Mouse (Mus musculus): Measurements from ENCODE around the gene Trpc7. TPM values are rescaled to one million over a fixed set of nuclear protein-coding genes. Genes with fewer than 3 reads are reported as not detected.

Trpc7 gene
- polyA plus RNA-seq, 1 experiment from 2014 or later, result 0.24 TPM

DNA sequence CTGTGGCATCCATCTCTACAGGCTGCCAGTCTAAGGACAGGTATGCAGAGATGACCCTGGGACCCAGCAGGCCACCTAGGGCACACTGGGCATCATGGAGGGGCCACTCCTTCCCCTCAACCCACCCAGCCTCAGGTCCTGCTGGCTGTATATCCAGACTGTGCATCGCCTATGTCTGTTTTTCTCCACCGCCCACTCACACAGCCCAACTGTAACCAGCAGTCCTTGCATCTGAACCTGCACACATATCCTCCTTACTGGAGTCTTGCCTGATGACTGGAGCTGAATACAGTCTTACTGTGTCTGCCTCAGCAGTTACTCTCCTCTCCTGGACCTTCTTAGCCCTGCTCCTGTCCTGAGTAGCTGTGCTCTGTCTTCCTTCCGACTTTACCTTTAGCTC lies 114.1 kb downstream of the Trpc7 start:
- Histone ChIP-seq H3K36me3 (no peaks in the 10 kb centered on the region), H3K9ac (no peak overlapping the region), H3K27ac (no peak overlapping the region), H3K4me1 (peaks cover 18% of the 10 kb centered on the region), H3K4me2 (replicated peaks) (no peak overlapping the region), H3K9me3 (no peaks in the 10 kb centered on the region), H3K4me3 (no peak overlapping the region), H3K27me3 (replicated peaks) (no peaks in the 10 kb centered on the region)
- ATAC-seq (ENCODE audit: low FRiP score, low read depth), result no peak
- 86% methylated on average over 3 of the region's 3 CpGs for WGBS

DNA sequence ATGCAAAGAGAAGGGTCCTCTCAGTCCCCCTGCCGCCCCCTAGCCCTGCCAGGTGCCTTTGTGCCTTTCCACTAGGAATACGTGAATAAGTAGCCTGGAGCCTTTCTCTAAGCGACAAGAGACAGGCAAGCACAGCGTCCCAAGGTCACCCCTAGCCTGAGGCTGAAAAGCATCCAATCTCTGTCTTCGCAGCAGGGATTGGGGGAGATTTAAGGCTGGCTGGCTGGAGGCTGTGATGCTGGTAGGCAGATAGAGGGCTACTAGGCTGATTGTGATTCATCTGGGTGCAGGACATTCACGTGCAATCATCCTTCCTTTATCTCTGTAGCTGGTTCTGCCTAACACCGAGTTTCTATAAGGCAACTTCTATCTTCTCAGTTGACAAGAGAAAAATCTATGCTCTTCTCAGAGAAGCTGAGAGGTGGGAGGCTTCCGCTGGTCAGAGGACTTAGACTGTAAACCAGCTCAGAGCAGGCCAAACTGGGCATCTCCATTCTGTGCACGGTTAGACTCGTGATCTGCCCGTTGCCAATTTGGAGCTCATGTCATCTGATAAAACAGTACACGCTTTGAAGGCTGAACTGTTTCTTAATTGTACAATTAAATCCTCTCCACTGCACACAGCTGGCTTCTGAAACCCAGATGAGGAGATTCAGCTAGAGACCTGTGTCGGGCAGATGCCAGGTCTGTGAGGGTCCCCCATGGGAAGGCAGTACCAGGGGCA lies 114.9 kb downstream of the Trpc7 start:
- H3K9me3 ChIP-seq, result no peaks in the 10 kb centered on the region
- no peak overlapping the region for H3K9ac ChIP-seq
- 0 out of 2 replicates have a peak, but pooled peaks have one; percentile 13 for ATAC-seq (ENCODE audit: low FRiP score, low read depth)
- H3K4me3 ChIP-seq, result no peak overlapping the region
- 60% methylated on average over 13 of the region's 13 CpGs for WGBS
- no peak overlapping the region for H3K4me2 ChIP-seq (replicated peaks)
- no peak overlapping the region for H3K27ac ChIP-seq
- H3K27me3 ChIP-seq (replicated peaks), result no peaks in the 10 kb centered on the region
- H3K36me3 ChIP-seq, result no peaks in the 10 kb centered on the region
- H3K4me1 ChIP-seq, result peaks cover 18% of the 10 kb centered on the region

DNA sequence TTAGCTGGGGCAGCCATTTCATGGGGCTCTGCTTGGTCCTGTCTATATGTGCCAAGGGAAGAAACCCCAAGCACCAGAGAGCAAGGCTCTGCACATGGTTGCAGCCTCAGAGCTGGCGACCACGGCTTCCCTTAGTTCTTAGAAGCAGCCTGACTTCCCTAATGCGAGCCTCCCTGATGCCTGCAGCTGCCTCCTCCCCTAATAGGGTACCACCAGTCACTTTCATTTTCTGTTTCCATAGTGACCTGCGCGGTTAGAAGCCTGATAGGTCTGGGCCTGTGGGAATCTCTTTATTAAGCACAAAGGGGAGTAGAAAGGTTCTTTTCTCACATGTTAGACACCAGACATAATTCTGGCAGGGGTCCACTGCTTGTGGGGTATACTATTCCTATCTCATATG lies 121.5 kb downstream of the Trpc7 start:
- Histone ChIP-seq H3K4me3 (no peak overlapping the region), H3K9me3 (no peaks in the 10 kb centered on the region), H3K36me3 (no peaks in the 10 kb centered on the region), H3K27ac (no peak overlapping the region), H3K9ac (no peak overlapping the region), H3K4me2 (replicated peaks) (peak overlapping the region; percentile 34; the same call in 1 of the 2 replicates), H3K4me1 (peaks cover 21% of the 10 kb centered on the region), H3K27me3 (replicated peaks) (no peaks in the 10 kb centered on the region)
- peak; percentile 74 for ATAC-seq (ENCODE audit: low FRiP score, low read depth)
- 19% methylated on average over 5 of the region's 5 CpGs for WGBS

DNA sequence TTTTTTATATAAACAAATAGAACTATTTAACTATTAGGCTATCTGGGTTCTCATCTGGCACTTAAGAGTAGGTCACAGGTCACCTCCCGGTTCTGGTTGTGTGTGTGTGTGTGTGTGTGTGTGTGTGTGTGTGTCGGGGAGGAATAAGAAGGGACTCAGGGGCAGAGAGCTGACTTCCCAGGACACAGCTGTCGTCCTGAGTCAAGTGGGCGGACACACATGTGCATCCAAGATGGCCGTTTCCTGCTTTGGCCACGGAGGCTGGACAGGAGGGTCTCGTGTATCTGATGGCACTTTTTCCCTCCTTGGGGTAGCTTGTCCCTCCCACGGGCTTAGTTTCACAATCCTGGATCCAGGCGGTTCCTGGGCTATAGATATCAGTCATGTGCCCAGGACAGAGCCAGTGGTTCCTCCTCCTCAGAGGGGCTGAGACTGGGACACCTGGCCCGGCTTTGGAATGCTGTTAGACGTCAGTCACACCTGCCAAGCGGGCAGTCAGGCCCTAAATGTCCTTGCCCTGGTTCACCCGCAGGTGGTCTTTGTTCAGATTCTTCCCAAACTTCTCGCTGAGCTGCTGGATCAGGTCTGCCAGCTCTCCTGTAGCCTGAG lies 122.4 kb downstream of the Trpc7 start:
- no peak overlapping the region for H3K27ac ChIP-seq
- H3K27me3 ChIP-seq (replicated peaks), result no peaks in the 10 kb centered on the region
- no peak overlapping the region for H3K4me3 ChIP-seq
- no peak overlapping the region for H3K4me2 ChIP-seq (replicated peaks)
- ATAC-seq (ENCODE audit: low FRiP score, low read depth), result no peak
- no peaks in the 10 kb centered on the region for H3K9me3 ChIP-seq
- H3K9ac ChIP-seq, result no peak overlapping the region
- H3K36me3 ChIP-seq, result no peaks in the 10 kb centered on the region
- WGBS, result 65% methylated on average over 14 of the region's 14 CpGs
- H3K4me1 ChIP-seq, result peaks cover 29% of the 10 kb centered on the region

DNA sequence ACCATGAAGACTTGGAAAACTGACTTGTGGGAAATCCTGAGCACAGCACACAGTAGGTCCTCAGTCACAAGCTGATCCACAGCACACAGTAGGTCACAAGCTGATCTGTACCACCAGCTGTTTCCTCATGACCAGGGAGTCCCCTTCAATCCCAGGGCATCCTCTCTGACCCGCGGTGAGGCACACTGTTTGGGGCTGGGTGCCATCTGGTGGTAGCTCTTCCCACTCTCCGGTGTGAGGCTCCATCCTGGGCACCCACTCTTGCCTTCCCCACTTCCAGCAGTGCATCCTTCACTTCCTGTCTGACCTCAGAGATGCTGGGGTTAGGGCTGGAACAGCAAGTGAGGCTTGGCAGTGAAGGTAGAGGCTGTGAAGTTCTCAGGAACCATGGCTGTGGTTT lies 123.2 kb downstream of the Trpc7 start:
- H3K4me1 ChIP-seq, result peaks cover 29% of the 10 kb centered on the region
- ATAC-seq (ENCODE audit: low FRiP score, low read depth), result no peak
- no peak overlapping the region for H3K27ac ChIP-seq
- H3K4me2 ChIP-seq (replicated peaks), result no peak overlapping the region
- no peaks in the 10 kb centered on the region for H3K27me3 ChIP-seq (replicated peaks)
- no peak overlapping the region for H3K4me3 ChIP-seq
- no peaks in the 10 kb centered on the region for H3K36me3 ChIP-seq
- H3K9me3 ChIP-seq, result no peaks in the 10 kb centered on the region
- no peak overlapping the region for H3K9ac ChIP-seq
- WGBS, result 50% methylated on average over 3 of the region's 3 CpGs

DNA sequence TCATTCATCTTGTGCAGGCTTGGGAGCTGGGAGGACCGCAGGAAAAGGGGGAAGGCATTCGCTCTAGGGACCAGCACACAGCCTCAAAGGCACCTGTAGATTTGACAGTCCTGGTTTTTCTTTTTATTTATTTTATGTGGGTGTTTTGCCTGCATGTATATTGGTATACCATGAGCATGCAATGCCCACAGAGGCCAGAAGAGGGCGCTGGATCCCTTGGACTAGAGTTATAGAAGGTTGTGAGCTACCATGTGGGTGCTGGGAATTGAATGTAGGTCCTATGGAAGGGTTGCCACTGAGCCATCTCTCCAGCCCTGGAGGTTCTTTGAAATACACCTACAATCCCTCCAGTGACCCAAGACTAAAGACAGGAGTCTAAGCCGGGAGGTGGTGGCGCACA lies 125.0 kb downstream of the Trpc7 start:
- Histone ChIP-seq H3K9ac (no peak overlapping the region), H3K27ac (no peak overlapping the region), H3K4me3 (no peak overlapping the region), H3K27me3 (replicated peaks) (no peaks in the 10 kb centered on the region), H3K36me3 (no peaks in the 10 kb centered on the region), H3K4me1 (peaks cover 29% of the 10 kb centered on the region), H3K9me3 (no peaks in the 10 kb centered on the region), H3K4me2 (replicated peaks) (no peak overlapping the region)
- 66% methylated on average over 5 of the region's 5 CpGs for WGBS
- ATAC-seq (ENCODE audit: low FRiP score, low read depth), result no peak

DNA sequence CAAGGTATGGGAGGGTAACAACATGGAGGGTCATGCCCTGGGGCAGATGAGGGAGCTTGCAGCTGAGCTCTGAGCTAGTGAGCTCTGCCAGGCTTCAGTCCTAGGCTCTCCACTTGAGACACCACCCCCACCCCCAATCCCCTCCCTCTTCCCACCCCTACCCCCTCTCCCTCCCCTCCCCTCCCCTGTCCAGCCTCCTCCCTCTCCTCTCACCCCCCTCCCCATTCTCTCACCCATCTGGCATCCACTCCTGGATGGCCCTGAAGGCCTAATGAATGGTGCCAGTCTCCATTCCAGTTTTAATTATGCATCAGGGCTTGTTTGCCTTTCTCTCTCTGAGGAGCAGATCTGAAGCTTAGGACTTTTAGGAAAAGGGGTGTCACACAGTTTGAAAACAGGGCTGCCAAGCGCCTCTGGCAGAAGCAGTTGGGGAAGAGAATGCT lies 125.6 kb downstream of the Trpc7 start:
- ATAC-seq (ENCODE audit: low FRiP score, low read depth), result no peak
- Histone ChIP-seq H3K9me3 (no peaks in the 10 kb centered on the region), H3K4me3 (no peak overlapping the region), H3K9ac (no peak overlapping the region), H3K36me3 (no peaks in the 10 kb centered on the region), H3K4me2 (replicated peaks) (no peak overlapping the region), H3K4me1 (peaks cover 29% of the 10 kb centered on the region), H3K27me3 (replicated peaks) (no peaks in the 10 kb centered on the region), H3K27ac (no peak overlapping the region)
- 74% methylated on average over 1 of the region's 1 CpGs for WGBS

DNA sequence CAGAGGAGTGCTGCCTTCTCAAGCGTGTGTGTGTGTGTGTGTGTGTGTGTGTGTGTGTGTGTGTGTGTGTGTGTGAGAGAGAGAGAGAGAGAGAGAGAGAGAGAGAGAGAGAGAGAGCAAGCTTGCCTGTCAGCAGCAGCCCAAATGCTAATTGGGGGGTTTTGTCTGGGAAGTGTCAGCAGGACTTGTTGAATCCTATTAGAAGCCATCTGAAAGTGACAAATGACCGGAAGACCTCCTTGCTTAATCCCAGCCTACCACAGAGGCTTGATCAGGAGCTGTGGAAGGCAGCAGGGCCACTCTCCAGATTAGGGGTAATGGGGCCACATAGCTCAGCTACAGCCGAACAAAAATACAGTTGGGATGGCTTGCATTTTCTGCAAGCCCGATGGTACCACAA lies 126.4 kb downstream of the Trpc7 start:
- Histone ChIP-seq H3K36me3 (no peaks in the 10 kb centered on the region), H3K9me3 (no peaks in the 10 kb centered on the region), H3K27ac (no peak overlapping the region), H3K4me3 (no peak overlapping the region), H3K4me2 (replicated peaks) (no peak overlapping the region), H3K4me1 (peaks cover 24% of the 10 kb centered on the region), H3K9ac (no peak overlapping the region), H3K27me3 (replicated peaks) (no peaks in the 10 kb centered on the region)
- 36% methylated on average over 4 of the region's 4 CpGs for WGBS
- no peak for ATAC-seq (ENCODE audit: low FRiP score, low read depth)

DNA sequence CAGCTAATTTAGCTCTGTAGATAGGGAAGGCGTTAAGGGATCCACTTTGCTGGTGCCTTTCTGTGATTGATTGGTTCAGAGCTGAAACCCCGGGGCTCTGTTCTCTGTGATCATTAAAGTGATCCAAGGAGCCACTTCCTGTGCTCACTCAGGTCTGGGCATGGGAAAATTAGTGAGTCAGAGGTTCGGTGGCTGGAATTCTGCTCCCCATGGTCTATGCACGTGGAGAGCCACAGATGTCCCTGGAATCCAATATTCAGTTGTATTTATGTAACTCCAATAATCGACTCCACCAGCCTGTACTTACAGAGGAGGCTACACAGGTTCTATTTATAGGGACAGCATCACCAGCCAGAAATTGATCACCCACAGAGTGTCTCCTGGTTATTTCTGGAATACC lies 129.6 kb downstream of the Trpc7 start:
- WGBS, result 52% methylated on average over 5 of the region's 5 CpGs
- no peaks in the 10 kb centered on the region for H3K36me3 ChIP-seq
- ATAC-seq (ENCODE audit: low FRiP score, low read depth), result no peak
- no peak overlapping the region for H3K27ac ChIP-seq
- no peaks in the 10 kb centered on the region for H3K9me3 ChIP-seq
- 0 out of 2 replicates have a peak, but pooled peaks cover 3% of the 10 kb centered on the region for H3K27me3 ChIP-seq (replicated peaks)
- H3K4me2 ChIP-seq (replicated peaks), result no peak overlapping the region
- no peak overlapping the region for H3K9ac ChIP-seq
- no peak overlapping the region for H3K4me3 ChIP-seq
- H3K4me1 ChIP-seq, result peaks cover 24% of the 10 kb centered on the region

DNA sequence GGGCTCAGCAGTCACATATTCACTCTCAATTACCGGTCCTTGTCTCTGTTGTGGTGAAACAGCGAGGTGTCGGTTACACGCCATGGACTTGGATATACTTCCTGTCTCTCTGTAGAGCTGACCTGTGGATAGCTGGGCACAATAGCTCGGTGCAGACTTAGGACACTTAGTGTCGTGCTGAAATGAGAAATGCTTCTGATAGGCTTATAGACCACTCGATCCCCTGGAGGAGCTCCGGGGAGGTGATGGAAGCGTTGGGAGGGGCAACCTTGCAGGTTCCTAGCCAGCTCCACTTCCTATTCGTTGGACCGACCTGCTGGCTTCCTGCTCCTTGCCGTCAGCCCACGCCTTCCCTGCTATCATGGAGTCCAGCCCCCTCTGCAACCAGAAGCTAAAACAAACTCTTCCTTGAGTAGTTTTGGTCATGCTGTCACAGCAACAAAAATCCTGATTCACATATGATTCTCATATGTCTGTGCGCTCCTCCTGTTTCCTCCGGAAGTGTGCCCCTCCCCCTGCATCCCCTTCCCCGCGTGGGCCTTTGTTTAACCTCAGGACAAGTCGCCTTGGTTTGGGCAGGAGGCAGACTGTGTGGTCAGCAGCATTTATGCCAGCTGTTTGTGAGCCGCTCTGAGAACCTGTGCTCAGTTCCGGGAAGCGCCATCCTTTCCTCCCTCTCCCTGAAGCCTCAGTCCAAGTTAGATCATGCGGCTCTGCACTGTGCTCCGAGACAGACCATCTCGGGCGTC lies 130.3 kb downstream of the Trpc7 start:
- Histone ChIP-seq H3K4me1 (peaks cover 24% of the 10 kb centered on the region), H3K9ac (no peak overlapping the region), H3K27ac (no peak overlapping the region), H3K27me3 (replicated peaks) (0 out of 2 replicates have a peak, but pooled peaks cover 3% of the 10 kb centered on the region), H3K9me3 (no peaks in the 10 kb centered on the region), H3K36me3 (no peaks in the 10 kb centered on the region), H3K4me2 (replicated peaks) (peak overlapping the region; percentile 8; the same call in 1 of the 2 replicates), H3K4me3 (no peak overlapping the region)
- ATAC-seq (ENCODE audit: low FRiP score, low read depth), result no peak
- WGBS, result 61% methylated on average over 25 of the region's 25 CpGs

DNA sequence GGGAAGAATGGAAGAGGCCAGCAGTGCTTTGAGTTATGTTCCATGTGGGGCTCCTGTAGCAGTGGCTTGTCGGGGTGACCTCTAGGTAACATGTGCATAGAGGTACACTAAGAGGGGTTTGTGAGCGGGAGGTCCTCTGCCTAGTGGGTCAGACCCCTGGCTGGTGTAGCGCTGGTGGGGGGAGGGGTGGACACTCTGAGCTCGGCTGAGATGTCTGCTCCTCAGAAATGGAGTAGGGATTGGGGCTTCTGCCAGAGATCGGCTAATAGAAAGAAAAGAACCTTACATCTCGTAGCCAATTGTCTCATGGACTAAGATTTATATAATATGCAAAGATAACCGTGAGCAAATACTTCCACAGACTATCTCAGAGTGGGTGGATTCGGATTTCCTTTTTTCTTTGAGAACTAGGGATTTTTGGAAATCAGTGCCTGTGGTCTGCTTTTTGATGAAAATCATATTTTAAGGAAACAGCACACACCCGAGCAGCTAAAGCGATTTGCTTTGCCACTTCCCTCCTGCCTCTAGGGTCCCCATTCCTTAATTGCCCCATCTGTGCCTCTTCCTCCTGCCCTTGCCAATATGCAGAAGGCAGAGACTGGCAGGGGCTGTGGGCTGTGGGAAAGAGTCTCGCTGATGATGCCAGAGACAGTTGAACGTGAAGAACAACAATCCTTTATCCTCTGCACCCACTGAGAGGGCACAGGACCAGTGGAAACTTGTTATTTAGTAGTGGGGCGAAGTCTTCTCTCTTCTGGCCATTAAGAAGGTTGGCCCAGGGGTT lies 133.2 kb downstream of the Trpc7 start:
- Histone ChIP-seq H3K4me1 (peaks cover 9% of the 10 kb centered on the region; the same call in 1 of the 2 replicates), H3K4me3 (no peak overlapping the region), H3K9me3 (no peaks in the 10 kb centered on the region), H3K27me3 (replicated peaks) (0 out of 2 replicates have a peak, but pooled peaks cover 3% of the 10 kb centered on the region), H3K27ac (no peak overlapping the region), H3K36me3 (no peaks in the 10 kb centered on the region), H3K9ac (no peak overlapping the region), H3K4me2 (replicated peaks) (no peak overlapping the region)
- 40% methylated on average over 13 of the region's 13 CpGs for WGBS
- no peak for ATAC-seq (ENCODE audit: low FRiP score, low read depth)

DNA sequence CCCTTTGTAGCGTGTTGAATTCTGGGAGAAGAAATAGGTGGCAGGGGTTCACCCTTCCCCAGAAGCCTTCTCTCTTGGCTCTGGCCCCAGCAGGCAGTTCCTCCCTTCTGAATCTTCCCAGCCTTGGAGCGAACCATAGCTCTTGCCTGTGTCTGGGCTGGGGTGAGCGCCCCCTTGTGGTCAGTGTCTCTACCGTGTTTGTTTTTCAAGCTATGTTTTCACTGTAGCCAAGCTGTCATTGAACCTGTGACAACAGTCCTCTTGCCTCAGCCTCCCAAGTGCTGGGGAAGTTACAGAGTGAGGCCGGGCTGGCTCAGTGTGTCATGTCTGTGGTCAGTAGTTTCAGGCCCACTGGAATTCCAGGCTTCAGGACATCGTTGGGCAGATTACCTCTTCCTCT lies 137.3 kb downstream of the Trpc7 start:
- Histone ChIP-seq H3K4me1 (peaks cover 15% of the 10 kb centered on the region), H3K36me3 (no peaks in the 10 kb centered on the region), H3K4me3 (no peak overlapping the region), H3K27ac (no peak overlapping the region), H3K9ac (no peak overlapping the region), H3K27me3 (replicated peaks) (peaks cover 33% of the 10 kb centered on the region), H3K9me3 (no peaks in the 10 kb centered on the region), H3K4me2 (replicated peaks) (no peak overlapping the region)
- ATAC-seq (ENCODE audit: low FRiP score, low read depth), result no peak
- 31% methylated on average over 6 of the region's 6 CpGs for WGBS

All from neural tube, embryonic 12.5 days (tissue).